In genomic region chr13:110967626-110968506, GRCm38 (mm10) we compare ENCODE assay signal across 8 mouse cellular contexts.
DNase-seq lines count a peak whose midpoint lies in the region; ATAC-seq and TF ChIP-seq lines count a peak whose summit lies in the region.

No protein-coding gene starts in this region.

- no peak overlapping the region for H3K9ac ChIP-seq in forebrain, postnatal 0 days
- no peak overlapping the region for H3K9ac ChIP-seq in liver, embryonic 15.5 days

- POLR2A ChIA-PET in Patski (lab: Charles Lee) = interaction anchor here (0.6 to 1.5 kb wide), 3 partner anchors 446 to 571 kb away, joined by 3 to 5 read pairs (median 3); no protein-coding TSS in a partner anchor

- TF ChIP-seq CTCF in Patski (IDR thresholded peaks at IDR 0.05) = peak; percentile 82
- TF ChIP-seq CTCF in forebrain, postnatal 0 days (IDR thresholded peaks at IDR 0.05; ENCODE audit: low read depth) = peak; percentile 88

- H3K4me3 ChIP-seq in forebrain, postnatal 0 days (ENCODE audit: low read depth, low read length) = no peak overlapping the region
- H3K4me3 ChIP-seq in liver, embryonic 15.5 days (replicated peaks) = no peak overlapping the region

- no peaks in the 10 kb centered on the region for H3K9me3 ChIP-seq in forebrain, postnatal 0 days (ENCODE audit: low read length)
- no peaks in the 10 kb centered on the region for H3K9me3 ChIP-seq in liver, embryonic 15.5 days (replicated peaks)

- 47% methylated on average over 5 of the region's 5 CpGs for WGBS in forebrain, postnatal 0 days
- 26% methylated on average over 5 of the region's 5 CpGs for WGBS in large intestine, adult 2 months
- WGBS in liver, embryonic 15.5 days (ENCODE audit: insufficient replicate concordance) = 29% methylated on average over 5 of the region's 5 CpGs

- no peaks in the 10 kb centered on the region for H3K27me3 ChIP-seq in Patski
- H3K27me3 ChIP-seq in forebrain, postnatal 0 days (ENCODE audit: insufficient read depth, low read length) = no peaks in the 10 kb centered on the region
- no peaks in the 10 kb centered on the region for H3K27me3 ChIP-seq in liver, embryonic 15.5 days

- peak overlapping the region; percentile 41; the same call in 1 of the 2 replicates for H3K27ac ChIP-seq in forebrain, postnatal 0 days (ENCODE audit: low read depth, low read length)
- no peak overlapping the region for H3K27ac ChIP-seq in liver, embryonic 15.5 days (replicated peaks)

- no peaks in the 10 kb centered on the region for H3K36me3 ChIP-seq in forebrain, postnatal 0 days (ENCODE audit: insufficient read depth)
- no peaks in the 10 kb centered on the region for H3K36me3 ChIP-seq in liver, embryonic 15.5 days (replicated peaks)

- in situ Hi-C loops in Patski (cut with MboI; ENCODE audit: low pct_unique_long_range_greater_than_20kb) = loop anchor here (5.0 kb wide), 3 partner anchors 269 to 571 kb away; partner anchors contain the start of gene Plk2

- H3K4me2 ChIP-seq in forebrain, postnatal 0 days (ENCODE audit: low read depth) = no peak overlapping the region
- no peak overlapping the region for H3K4me2 ChIP-seq in liver, embryonic 15.5 days

- peak; percentile 61 for DNase-seq in Patski (ENCODE audit: low read depth, low spot score)
- DNase-seq in cerebellum, adult 18-20 months = peak; percentile 64 to 75
- DNase-seq in forebrain, postnatal 0 days = peak; percentile 92
- peak; percentile 73 for DNase-seq in heart, postnatal 4 days
- peak; percentile 72 for DNase-seq in large intestine, adult 2 months (ENCODE audit: low read depth, low spot score)
- peak; percentile 71 for DNase-seq in naive thymus-derived CD4-positive, alpha-beta T cell, adult 2 months (ENCODE audit: low read depth)
- DNase-seq in thymus, postnatal 14 days = peak; percentile 35

- 0 out of 2 replicates have a peak, but pooled peaks cover 7% of the 10 kb centered on the region for H3K4me1 ChIP-seq in forebrain, postnatal 0 days (ENCODE audit: insufficient read depth)
- no peaks in the 10 kb centered on the region for H3K4me1 ChIP-seq in liver, embryonic 15.5 days (replicated peaks)

- CTCF ChIA-PET in Patski (lab: Charles Lee) = interaction anchor here (1.1 to 4.9 kb wide), 9 partner anchors 55 to 576 kb away, joined by 3 to 38 read pairs (median 4); partner anchors contain the start of gene Plk2

- peak; percentile 96 for ATAC-seq in Patski
- peak; percentile 99 for ATAC-seq in forebrain, postnatal 0 days
- ATAC-seq in liver, embryonic 15.5 days (ENCODE audit: insufficient read depth) = peak; percentile 40; the same call in 1 of the 2 replicates

Comparison
In these comparisons a context has a peak if more than half of its experiments do, and no peak if none do; other contexts are left out.
1. ATAC-seq: peak in every context shown above with its lines; median percentile 99 in forebrain, postnatal 0 days; 96 in Patski; 40 in liver, embryonic 15.5 days.
2. DNase-seq: peak in every context shown above with its lines; median percentile 92 in forebrain, postnatal 0 days; 73 in heart, postnatal 4 days; 72 in large intestine, adult 2 months; 71 in naive thymus-derived CD4-positive, alpha-beta T cell, adult 2 months; 70 in cerebellum, adult 18-20 months; 61 in Patski; 35 in thymus, postnatal 14 days.